Mouse (Mus musculus) lung, adult 2 months (tissue): ENCODE data around the gene Snx29. TPM values are rescaled to one million over a fixed set of nuclear protein-coding genes. Genes with fewer than 3 reads are reported as not detected.

Experiments used
- DNase-seq: peaks from one replicate; pipeline ENCODE4 v3.0.0; 2022
- H3K4me1 ChIP-seq: fragments of 200-500 bp; 2 replicates; pipeline ENCODE4 v1.6.1; 2011; ENCODE audit warnings: low read length; ENCODE audit not compliant: control insufficient read depth, insufficient read depth
- H3K4me3 ChIP-seq: fragments of 200-500 bp; replicated peaks from 2 replicates; pipeline ENCODE3; 2011; ENCODE audit warnings: low read depth, mild to moderate bottlenecking, control low read depth, low read length; ENCODE audit errors: extremely low read depth
- CTCF ChIP-seq: fragments of 200-500 bp; IDR thresholded peaks from 2 replicates; pipeline ENCODE4 v1.5.1; 2011; ENCODE audit warnings: mild to moderate bottlenecking, low read length, control low read depth; ENCODE audit not compliant: insufficient read depth
- POLR2A ChIP-seq: fragments of 200-500 bp; IDR thresholded peaks from 2 replicates; pipeline ENCODE4 v1.6.1; 2011; ENCODE audit warnings: low read depth, mild to moderate bottlenecking, control low read depth, low read length, borderline replicate concordance; ENCODE audit errors: extremely low read depth
- WGBS: fragments of 180-500 bp; shearing (Covaris S2); methylation state at CpG from one replicate; pipeline ENCODE4 v1.1.7; 2018; 5-methylcytosine and 5-hydroxymethylcytosine counted together
- polyA plus RNA-seq: library from polyadenylated mRNA; depleted of rRNA; stranded (reverse); fragments of >200 nt; gene quantifications from 2 replicates; pipeline ENCODE4 v1.2.3, GENCODE M21; 2012

Snx29 gene
- polyA plus RNA-seq, 1 experiment, result 10.6 TPM

DNA sequence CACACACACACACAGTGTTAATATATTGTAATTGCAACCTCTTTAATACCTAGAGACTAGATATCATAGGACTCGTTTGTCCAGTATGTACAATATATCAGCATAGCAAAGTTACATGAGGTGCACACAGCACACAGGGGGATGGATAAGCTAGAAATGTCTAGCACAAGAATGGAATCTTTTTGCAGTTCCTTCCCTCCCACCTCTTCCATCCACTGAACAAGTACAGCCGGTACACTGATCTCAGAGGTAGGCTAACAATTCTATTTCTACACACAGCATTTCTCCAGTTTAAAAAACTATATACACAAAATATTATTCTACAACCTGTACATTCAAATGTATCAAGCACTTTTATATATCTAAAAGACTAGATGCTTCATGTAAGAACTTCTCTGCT is 194.0 kb downstream of the Snx29 start:
- Histone ChIP-seq H3K4me3 (no peak overlapping the region), H3K4me1 (0 out of 2 replicates have a peak, but pooled peaks cover 3% of the 10 kb centered on the region)
- WGBS, result 95% methylated on average over 2 of the region's 2 CpGs
- no peak for TF ChIP-seq POLR2A
- no peak for TF ChIP-seq CTCF
- DNase-seq, result no peak

DNA sequence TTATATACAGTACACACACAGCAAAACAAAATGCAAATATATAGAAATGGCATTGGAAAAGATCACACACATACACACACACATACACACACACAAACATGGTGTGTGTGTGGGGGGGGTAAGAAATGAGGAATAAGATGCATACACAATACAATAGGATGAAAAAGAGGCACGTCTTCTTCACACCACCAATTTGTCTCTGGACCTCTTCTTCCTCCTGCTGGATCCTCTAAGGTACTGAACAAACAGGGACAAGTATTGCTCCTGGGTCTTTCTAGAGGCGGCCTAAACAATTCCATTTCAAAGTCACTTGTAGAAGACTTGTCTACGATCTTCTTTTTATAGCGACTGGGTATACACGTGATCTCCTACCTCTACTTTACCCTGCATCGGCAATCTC is 194.7 kb downstream of the Snx29 start:
- Histone ChIP-seq H3K4me3 (no peak overlapping the region), H3K4me1 (peaks cover 6% of the 10 kb centered on the region; the same call in 1 of the 2 replicates)
- no peak for DNase-seq
- WGBS, result 94% methylated on average over 6 of the region's 6 CpGs
- no peak for TF ChIP-seq CTCF
- TF ChIP-seq POLR2A, result no peak

DNA sequence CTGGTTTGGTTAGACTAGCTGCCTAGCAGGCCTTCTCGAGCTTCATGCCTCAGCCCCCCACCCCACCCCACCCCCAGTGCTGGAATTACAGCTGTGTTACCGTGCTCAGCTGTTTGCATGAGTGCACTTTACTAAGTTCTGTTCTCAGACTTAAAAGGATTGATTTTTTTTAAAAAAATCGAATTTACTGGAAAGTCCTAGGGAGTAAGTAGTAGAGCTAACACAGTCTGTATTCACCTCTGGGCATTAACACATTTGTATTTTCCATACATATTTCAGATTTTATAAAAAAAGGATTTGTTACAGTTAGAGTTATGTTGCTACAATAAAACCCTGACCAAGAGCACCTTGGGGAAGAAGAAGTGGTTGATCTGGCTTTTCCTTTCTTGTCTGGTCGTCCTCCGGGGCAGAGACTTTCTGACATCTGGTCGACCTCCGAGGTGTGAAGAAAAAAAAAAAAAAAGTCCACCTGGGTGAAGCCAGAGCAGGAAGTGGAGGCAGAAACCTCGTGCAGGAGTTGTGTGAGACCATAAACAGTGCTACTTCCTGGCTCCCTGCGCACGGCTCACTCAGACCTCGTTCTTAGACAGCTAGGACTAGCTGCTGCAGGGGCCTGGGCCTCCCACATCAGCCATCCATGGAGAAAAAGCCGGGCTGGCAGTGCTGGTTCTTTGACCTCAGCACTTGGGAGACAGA is 196.2 kb downstream of the Snx29 start:
- WGBS, result 56% methylated on average over 12 of the region's 12 CpGs
- DNase-seq, result no peak
- Histone ChIP-seq H3K4me3 (no peak overlapping the region), H3K4me1 (peaks cover 6% of the 10 kb centered on the region; the same call in 1 of the 2 replicates)
- TF ChIP-seq POLR2A, result no peak
- no peak for TF ChIP-seq CTCF

DNA sequence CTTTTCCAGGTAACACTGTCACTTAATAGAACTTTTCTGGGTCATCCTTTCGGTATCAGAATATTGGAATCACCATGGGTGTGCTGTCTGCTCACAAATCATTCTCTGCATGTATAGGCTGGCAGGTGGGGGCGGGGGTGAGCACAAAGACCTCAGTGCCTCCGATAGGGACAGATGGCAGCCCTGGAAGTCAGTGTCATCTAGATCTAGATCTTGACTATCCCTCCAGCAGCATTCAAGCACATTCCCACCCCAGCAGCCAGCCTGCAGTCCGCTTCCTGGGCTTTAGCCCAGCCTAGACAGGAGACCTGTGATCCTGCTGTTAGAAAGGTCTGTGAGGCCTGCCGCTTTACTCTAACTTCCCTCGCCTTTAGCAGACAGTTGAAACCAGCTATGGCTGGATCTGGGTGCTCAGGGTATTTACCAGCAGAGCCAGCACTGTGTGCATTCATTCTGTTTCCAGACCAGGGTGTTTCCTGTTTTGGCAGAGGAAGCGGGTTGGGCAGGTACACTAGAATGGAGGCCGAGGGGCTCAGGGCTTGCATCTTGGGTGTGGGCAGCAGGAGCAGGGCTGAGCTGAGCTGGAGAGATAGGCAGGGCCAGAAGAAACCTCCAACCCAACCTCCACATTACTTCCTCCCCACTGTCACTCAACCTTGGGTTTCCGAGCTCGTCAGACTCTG is 203.5 kb downstream of the Snx29 start:
- DNase-seq, result no peak
- H3K4me1 ChIP-seq, result peaks cover 3% of the 10 kb centered on the region; the same call in 1 of the 2 replicates
- no peak overlapping the region for H3K4me3 ChIP-seq
- 66% methylated on average over 10 of the region's 10 CpGs for WGBS
- TF ChIP-seq POLR2A (no peak), CTCF (no peak)

DNA sequence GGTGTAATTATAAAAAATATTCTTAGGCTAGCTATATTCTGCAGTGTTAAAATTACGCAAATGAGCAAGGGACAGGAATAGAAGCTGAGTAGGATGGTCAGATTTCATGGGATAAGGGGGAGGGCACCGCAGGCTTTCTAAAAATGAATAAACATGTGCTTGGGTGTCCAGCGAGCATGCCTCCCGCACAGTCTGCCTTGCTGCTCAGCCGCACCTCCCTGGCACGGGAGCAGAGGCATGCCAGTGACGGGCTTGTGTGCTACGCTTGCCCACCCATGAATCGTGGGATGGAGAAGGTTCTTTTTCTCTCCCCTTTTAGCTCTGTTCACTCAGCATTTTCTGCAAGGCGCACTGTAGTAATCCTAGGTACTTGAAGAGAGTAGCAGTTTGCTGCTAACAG is 204.3 kb downstream of the Snx29 start:
- no peak for DNase-seq

DNA sequence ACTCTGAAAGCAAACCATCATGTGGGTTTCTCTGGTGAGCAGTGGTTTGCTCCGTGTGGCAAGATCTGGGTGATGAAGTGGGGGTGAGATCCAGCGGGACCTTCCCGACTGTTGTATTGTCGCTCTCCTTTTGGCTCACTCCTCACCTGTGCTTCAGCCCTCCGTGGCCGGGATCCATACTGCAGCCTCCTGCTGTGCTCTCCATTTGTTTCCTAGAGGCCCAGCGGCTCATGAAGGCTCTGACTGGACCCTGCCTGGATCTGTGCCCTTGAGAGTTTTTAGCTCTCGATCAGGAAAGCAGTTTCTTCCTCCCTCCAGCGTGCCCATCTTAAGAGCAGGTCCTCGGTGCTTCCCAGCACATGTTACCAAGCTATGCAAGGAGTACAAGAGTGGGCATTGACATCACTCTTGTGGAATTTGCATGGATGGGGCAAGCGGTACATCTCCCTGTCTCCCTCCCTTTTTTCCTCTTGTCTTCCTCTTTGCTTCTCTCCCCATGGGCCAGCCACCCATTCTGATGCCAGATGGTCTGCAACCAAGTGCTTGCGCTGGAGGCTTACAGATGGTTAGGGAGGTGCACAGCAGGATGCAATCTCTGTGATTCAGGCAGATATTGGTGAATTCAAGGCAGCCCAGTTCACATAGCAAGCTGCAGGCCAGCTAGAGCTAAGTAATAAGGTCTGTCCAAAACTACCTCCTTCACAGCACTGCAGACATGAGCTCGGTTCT is 207.9 kb downstream of the Snx29 start:
- 67% methylated on average over 13 of the region's 13 CpGs for WGBS
- no peaks in the 10 kb centered on the region for H3K4me1 ChIP-seq

More for the DNA sequence above, 204.3 kb downstream of the Snx29 start:
- TF ChIP-seq CTCF (no peak), POLR2A (no peak)
- WGBS, result 86% methylated on average over 10 of the region's 10 CpGs
- H3K4me3 ChIP-seq, result no peak overlapping the region
- peaks cover 1% of the 10 kb centered on the region; the same call in 1 of the 2 replicates for H3K4me1 ChIP-seq

DNA sequence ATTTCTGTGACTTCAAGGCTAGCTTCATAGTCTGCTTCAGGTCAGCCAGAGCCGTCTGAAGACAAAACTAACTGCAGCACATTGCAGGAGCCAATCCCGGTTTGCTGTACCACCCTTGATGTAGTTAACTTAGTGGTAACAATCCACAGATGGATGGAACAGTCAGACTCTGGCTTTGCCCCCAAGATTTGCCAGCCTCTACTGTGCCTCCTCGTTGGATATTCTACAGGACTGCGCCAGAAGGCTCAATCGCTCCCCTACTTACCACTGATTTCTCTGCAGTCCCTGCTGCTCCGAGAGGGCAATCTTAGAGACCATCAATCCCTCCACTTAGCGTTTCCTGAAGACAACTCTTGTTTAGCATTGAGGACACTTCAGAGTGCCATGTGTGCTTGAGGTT is 208.7 kb downstream of the Snx29 start:
- H3K4me1 ChIP-seq, result no peaks in the 10 kb centered on the region
- no peak for DNase-seq
- H3K4me3 ChIP-seq, result no peak overlapping the region
- WGBS, result 81% methylated on average over 7 of the region's 7 CpGs
- TF ChIP-seq POLR2A (no peak), CTCF (no peak)

More for the DNA sequence above, 207.9 kb downstream of the Snx29 start:
- TF ChIP-seq POLR2A (no peak), CTCF (no peak)
- DNase-seq, result no peak
- H3K4me3 ChIP-seq, result no peak overlapping the region

DNA sequence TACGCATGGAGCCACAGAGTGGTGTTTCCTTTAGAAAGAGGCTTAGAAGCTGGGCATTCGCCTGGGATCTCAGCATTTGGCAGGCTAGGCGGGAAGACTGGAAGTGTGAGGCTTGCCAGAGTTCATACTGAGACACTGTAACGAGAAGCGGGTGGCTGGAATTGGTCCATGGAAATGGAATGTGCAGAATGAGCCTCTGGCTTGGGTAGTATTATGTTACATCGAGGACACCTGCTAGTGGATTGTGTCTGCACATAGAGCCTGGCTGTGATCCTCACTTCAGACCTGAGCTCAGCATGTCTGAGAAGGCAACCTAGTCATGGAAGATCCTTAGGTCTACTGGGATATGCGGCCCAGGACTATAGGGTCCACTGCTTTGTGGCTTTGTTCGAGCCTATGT is 209.9 kb downstream of the Snx29 start:
- H3K4me3 ChIP-seq, result no peak overlapping the region
- 54% methylated on average over 8 of the region's 8 CpGs for WGBS
- DNase-seq, result no peak
- TF ChIP-seq CTCF (no peak), POLR2A (no peak)
- H3K4me1 ChIP-seq, result no peaks in the 10 kb centered on the region

DNA sequence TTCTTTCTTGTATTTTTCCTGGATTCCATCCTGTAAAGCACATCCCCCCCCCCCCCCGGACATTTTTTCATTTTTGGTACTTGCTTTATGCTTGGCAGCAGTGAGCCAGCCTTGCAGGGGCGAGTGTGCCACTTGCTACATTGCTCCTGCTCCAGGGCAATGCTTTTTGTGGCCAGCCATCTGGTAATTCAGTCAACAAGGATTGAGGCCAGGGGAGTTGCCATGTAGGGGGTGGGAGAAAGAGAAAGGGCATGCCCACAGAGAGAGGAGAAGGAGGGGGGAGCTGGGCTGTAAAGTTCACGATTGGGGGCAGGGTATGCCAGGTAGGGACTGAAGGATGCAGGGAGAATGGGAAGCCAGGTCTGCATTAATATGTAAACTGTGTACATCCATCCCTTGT is 210.7 kb downstream of the Snx29 start:
- Histone ChIP-seq H3K4me3 (no peak overlapping the region), H3K4me1 (no peaks in the 10 kb centered on the region)
- 72% methylated on average over 3 of the region's 3 CpGs for whole genome bisulfite sequencing
- DNase-seq, result no peak
- no peak for TF ChIP-seq CTCF
- no peak for TF ChIP-seq POLR2A

DNA sequence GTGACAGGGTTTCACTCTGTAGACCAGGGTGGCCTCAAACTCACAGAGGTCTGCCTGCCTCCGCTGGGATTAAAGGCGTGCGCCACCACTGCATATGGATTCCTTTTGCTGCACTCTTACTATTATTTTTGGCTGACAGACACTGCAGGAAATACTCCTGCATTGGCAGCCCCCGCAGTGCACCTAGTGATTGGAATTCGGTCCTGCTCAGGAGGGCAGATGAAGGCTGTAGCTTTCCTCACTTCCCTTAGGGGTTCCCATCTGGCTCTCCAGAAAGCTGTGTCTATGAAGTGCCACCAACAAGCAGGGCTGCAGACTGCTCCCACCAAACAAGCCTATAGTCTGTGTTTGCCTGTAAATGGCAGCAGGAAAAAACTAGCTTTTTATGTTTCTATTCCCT is 215.0 kb downstream of the Snx29 start:
- 65% methylated on average over 5 of the region's 5 CpGs for WGBS

More for the DNA sequence above, 215.0 kb downstream of the Snx29 start:
- DNase-seq, result no peak
- H3K4me1 ChIP-seq, result no peaks in the 10 kb centered on the region
- H3K4me3 ChIP-seq, result no peak overlapping the region
- no peak for TF ChIP-seq POLR2A
- no peak for TF ChIP-seq CTCF
